Mouse (Mus musculus) bone marrow, adult 2 months (tissue): ENCODE measurements around the gene Rfpl4. TPM values are rescaled to one million over a fixed set of nuclear protein-coding genes. Genes with fewer than 3 reads are reported as not detected.

Experiments used
- H3K27ac ChIP-seq: fragments of 200-500 bp; 2 replicates; pipeline ENCODE4 v1.5.1; 2012; ENCODE audit warnings: low read depth, mild to moderate bottlenecking, control low read depth, inconsistent platforms, low read length; ENCODE audit not compliant: control insufficient read depth, poor library complexity, insufficient read depth
- H3K4me1 ChIP-seq: fragments of 200-500 bp; 2 replicates; pipeline ENCODE4 v1.6.1; 2011; ENCODE audit warnings: low read length; ENCODE audit not compliant: control insufficient read depth, insufficient read depth
- H3K4me3 ChIP-seq: fragments of 200-500 bp; replicated peaks from 2 replicates; pipeline ENCODE3; 2011; ENCODE audit warnings: mild to moderate bottlenecking, low read depth, low read length, control low read depth; ENCODE audit not compliant: control insufficient read depth
- CTCF ChIP-seq: fragments of 200-500 bp; IDR thresholded peaks from 2 replicates; pipeline ENCODE4 v1.5.1; 2011; ENCODE audit warnings: low read length, control low read depth; ENCODE audit not compliant: control insufficient read depth, insufficient read depth
- POLR2A ChIP-seq: fragments of 200-500 bp; IDR thresholded peaks from 2 replicates; pipeline ENCODE4 v1.6.1; 2011; ENCODE audit warnings: low read depth, mild to moderate bottlenecking, control low read depth, low read length, borderline replicate concordance; ENCODE audit not compliant: control insufficient read depth
- WGBS: fragments of 180-500 bp; shearing (Covaris S2); methylation state at CpG from one replicate; pipeline ENCODE4 v1.1.7; 2018; 5-methylcytosine and 5-hydroxymethylcytosine counted together
- polyA plus RNA-seq: library from polyadenylated mRNA; stranded (reverse); fragments of >200 nt; gene quantifications from 2 replicates; pipeline ENCODE4 v1.2.4, GENCODE M21; 2011; ENCODE audit warnings: low replicate concordance; ENCODE audit not compliant: missing spikeins, insufficient read depth, insufficient read length

The Rfpl4 gene
- polyA plus RNA-seq, 1 experiment: not detected

DNA sequence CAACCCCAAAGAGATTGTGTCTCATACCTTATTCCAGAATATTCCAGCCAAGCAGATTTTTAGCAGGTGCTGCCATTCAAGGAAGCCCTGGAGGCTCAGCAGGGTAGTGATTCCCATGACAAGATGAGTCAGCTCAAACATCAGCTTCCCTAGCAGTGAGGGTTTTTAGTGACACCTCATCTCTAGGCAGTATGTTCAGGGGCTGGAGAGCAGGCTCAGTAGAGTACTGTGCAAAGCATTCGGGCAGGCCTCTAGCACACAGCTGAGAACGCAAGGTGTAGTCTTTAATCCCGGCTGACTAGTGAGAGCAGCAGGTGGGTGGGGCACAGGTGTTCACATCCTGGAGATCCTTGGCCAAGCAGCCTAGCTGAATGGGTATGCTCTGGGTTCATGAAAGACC lies 17.0 kb downstream of the Rfpl4 start:
- WGBS: 84% methylated on average over 3 of the region's 3 CpGs
- Histone ChIP-seq H3K4me1 (peaks cover 4% of the 10 kb centered on the region), H3K27ac (no peak overlapping the region), H3K4me3 (no peak overlapping the region)
- TF ChIP-seq POLR2A (no peak), CTCF (no peak)

DNA sequence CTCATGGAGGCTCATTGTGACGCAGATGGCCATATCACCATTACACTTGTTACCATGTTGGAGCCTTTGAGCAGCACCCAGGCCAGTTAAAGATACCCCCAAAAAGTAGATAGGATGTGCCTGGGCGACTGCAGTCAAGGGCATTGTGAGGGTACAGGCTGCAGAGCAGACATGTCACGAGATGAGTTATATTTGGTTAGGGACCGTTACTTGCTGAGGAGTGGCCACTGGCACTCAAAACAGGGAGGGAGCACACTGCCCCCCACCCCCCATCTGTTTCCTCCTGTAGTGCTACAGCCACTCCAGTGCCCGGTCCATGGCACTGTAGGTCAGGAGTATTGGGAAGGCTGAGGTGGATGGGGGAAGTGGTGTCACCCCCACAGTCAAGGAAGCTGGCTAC lies 18.0 kb downstream of the Rfpl4 start:
- Histone ChIP-seq H3K27ac (no peak overlapping the region), H3K4me3 (no peak overlapping the region), H3K4me1 (peaks cover 4% of the 10 kb centered on the region)
- TF ChIP-seq CTCF: no peak
- no peak for TF ChIP-seq POLR2A
- 84% methylated on average over 5 of the region's 5 CpGs for WGBS

DNA sequence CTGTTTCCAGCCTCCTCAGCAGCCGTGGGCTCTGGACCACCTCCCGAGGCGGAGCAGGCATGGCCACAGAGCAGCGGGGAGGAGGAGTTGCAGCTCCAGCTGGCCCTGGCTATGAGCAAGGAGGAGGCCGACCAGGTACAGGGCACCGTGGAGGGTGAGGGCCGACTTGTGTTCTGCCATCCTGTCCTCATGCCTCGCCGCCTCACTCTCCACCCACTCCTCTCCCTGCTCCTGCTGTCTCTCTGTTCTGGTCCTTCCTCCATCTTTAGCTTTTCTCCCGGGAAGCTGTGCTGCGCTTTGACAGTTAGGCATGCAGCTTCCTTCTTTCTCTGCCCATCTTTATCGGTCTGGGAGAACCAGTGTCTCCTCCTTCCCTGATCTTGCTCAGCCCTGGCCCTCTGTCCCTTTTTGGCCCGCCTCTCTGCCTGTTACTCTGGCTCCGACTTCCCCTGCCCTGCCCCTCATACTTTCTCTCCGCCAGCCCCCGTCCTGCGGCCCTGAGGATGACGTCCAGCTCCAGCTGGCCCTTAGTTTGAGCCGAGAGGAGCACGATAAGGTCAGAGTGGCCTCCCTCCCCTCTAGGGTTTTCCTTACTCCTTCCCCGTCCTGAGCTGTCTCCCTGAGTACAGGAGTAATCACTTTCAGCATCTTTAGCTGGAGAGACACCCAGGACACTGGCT lies 23.8 kb downstream of the Rfpl4 start:
- WGBS: 91% methylated on average over 21 of the region's 21 CpGs
- Histone ChIP-seq H3K4me3 (no peak overlapping the region), H3K4me1 (no peaks in the 10 kb centered on the region), H3K27ac (no peak overlapping the region)
- TF ChIP-seq POLR2A (no peak), CTCF (no peak)

DNA sequence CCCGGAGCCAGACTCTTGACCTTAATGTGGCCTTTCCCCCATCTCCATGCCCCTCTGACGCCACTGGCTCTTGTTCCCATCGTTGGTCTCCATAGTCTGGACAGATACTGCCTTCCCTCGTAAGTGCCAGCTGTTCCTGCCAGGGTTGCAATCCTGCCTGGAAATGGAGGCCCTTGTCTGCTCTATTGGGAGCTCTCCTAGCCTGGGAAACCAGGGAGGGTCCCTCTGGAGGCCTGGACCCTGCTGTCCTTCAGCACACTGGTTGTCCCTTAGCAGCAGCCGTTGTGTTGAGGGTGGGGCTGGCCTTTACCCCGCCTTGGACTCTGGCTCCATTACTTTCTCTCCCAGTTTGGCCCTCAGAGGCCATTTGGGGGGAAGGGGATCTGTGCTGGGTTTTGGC lies 24.4 kb downstream of the Rfpl4 start:
- H3K27ac ChIP-seq: no peak overlapping the region
- H3K4me3 ChIP-seq: no peak overlapping the region
- 93% methylated on average over 6 of the region's 6 CpGs for WGBS
- TF ChIP-seq POLR2A (no peak), CTCF (no peak)
- H3K4me1 ChIP-seq: no peaks in the 10 kb centered on the region

DNA sequence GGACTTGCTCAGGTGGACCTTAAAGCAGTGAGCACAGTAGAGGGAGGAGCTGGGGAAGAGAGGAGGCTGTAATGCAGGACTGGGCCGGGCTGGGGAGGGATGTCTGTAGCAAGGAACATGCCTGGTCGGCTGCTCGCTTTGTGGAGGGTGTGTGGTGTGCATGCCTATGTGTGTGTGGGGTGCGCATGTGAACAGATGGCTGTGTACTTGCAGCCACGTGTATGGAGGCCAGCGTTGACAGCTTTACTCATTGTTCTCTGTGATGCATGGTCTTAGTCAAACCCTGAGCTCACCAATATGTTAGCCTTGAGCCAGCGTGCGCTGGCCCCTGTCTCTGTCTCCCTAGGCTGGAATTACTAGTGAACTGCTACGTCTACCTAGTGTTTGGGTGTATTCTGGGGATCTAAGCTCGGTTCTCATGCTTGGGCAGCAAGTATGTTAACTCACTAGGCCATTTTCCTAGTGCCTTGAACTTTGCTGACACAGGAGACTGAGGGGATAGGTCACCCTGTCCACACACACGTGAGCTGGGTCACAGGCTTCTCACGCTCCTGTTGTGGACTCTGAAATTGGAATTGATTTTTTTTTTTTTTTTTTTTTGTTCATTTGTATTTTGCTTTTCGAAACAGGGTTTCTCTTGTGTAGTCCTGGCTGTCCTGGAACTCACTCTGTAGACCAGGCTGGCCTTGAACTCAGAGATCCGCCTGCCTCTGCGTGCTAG lies 25.6 kb downstream of the Rfpl4 start:
- H3K4me3 ChIP-seq: no peak overlapping the region
- no peak overlapping the region for H3K27ac ChIP-seq
- WGBS: 91% methylated on average over 15 of the region's 15 CpGs
- TF ChIP-seq POLR2A (no peak), CTCF (no peak)
- H3K4me1 ChIP-seq: no peaks in the 10 kb centered on the region

DNA sequence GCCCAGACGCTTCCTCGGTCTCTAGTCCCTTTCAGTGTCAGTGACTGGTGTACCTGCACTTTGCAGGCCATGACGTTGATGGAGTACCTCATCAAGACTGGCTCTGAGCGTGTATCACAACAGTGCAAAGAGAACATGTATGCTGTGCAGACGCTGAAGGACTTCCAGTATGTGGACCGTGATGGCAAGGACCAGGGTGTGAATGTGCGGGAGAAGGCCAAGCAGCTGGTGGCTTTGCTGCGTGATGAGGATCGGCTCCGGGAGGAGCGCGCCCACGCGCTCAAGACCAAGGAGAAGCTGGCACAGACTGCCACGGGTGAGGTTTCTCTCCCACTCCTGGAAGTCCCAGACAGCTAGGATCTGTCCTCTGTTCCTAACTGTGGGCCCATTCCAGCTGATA lies 26.9 kb downstream of the Rfpl4 start:
- WGBS: 96% methylated on average over 15 of the region's 15 CpGs
- Histone ChIP-seq H3K27ac (no peak overlapping the region), H3K4me3 (no peak overlapping the region), H3K4me1 (no peaks in the 10 kb centered on the region; the same call in 1 of the 2 replicates)
- TF ChIP-seq POLR2A: no peak
- TF ChIP-seq CTCF: no peak

DNA sequence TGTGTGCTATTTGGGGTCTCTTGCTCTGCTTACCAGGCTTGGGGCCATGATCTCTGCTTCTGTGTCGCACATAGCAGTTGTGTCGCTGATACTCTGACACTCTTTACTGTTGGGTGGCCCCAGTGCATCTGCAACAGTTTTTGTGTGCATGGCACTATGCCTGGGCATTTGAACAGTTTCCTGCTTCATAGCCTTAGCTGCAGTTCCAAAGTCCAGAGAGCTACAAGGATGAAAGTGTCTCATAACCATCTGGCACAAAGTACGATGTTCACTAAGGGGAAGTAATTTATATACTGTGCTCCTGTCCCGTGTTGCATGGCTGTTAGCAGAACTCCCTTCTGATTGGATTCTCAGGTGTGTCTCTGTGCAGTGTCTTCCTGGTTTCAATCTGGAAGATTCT lies 28.9 kb downstream of the Rfpl4 start:
- no peak for TF ChIP-seq CTCF
- TF ChIP-seq POLR2A: no peak
- no peak overlapping the region for H3K4me3 ChIP-seq
- 78% methylated on average over 4 of the region's 4 CpGs for WGBS
- peaks cover 2% of the 10 kb centered on the region; the same call in 1 of the 2 replicates for H3K4me1 ChIP-seq
- H3K27ac ChIP-seq: no peak overlapping the region

DNA sequence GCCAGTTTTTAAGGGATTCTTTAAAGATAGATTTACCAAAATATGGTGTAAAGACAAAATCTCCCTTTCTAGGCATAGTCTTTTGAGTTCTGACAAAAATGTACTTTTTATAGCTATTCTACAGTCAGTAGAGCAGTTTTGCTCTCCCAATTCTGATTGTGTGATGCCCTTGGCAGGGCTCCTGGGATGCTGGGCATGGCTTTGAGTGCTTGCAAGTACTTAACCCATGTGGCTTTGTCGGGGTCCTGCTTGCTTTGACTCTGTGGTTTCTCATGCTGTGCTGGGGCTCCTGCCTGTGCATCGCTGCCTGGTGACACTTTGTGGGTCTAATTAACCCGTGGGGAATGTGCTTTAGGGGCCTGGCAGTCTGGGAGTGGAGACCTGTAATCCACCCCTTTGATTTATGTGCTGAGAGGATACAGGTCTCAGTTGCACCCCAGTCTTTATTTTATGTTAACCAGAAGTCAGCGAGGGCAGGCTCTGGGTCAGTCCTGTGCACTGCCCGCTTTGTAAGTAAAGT lies 29.8 kb downstream of the Rfpl4 start:
- no peak overlapping the region for H3K4me3 ChIP-seq
- peaks cover 2% of the 10 kb centered on the region; the same call in 1 of the 2 replicates for H3K4me1 ChIP-seq
- 88% methylated on average over 5 of the region's 5 CpGs for WGBS
- TF ChIP-seq CTCF (no peak), POLR2A (no peak)
- no peak overlapping the region for H3K27ac ChIP-seq

DNA sequence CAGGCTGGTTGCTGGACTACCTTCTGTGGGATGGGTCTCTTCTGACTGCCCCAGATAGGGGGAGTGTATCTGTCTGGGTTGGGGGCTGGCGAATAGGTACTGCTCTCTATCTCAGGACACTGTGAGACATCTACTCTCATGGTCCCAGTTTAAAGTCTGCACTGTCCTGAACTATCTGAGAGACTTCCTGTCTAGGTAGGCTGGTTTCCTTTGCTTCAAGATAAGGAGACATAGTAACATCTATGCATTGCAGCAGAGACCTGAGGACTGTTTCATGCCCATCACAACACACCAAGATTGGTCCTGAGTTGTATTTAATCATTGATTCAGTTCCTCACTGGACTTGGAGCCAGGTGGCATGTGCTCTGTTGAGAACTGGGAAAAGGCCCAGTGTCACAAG lies 31.2 kb downstream of the Rfpl4 start:
- H3K4me1 ChIP-seq: peaks cover 2% of the 10 kb centered on the region; the same call in 1 of the 2 replicates
- 69% methylated on average over 1 of the region's 1 CpGs for WGBS
- H3K27ac ChIP-seq: no peak overlapping the region
- no peak for TF ChIP-seq CTCF
- no peak for TF ChIP-seq POLR2A
- H3K4me3 ChIP-seq: no peak overlapping the region
